ENCODE assay signal across 10 mouse cellular contexts in genomic region chr3:133271887-133272286, GRCm38 (mm10). TPM values are rescaled to one million over a fixed set of nuclear protein-coding genes. Genes with fewer than 3 reads are reported as not detected.
DNase-seq lines count a peak whose midpoint lies in the region; ATAC-seq lines count a peak whose summit lies in the region.
"Had no signal": no experiment of that assay in that cellular context is flagged by ENCODE, and none has a peak within 500 bp of the region (broad histone marks: within the 10 kb centered on the region; RNA-seq: fewer than 3 reads in every experiment).

No protein-coding gene starts in this region.

- ATAC-seq in kidney, embryonic 16.5 days (ENCODE audit: low FRiP score, low TSS enrichment): no peak
- ATAC-seq in activated CD4-positive, CD25-positive, alpha-beta regulatory T cell, adult 4 months: no peak

- H3K4me2 ChIP-seq in kidney, embryonic 16.5 days (replicated peaks; ENCODE audit: low read depth, low read length): no peak overlapping the region

- no peak overlapping the region for H3K9ac ChIP-seq in kidney, embryonic 16.5 days (replicated peaks; ENCODE audit: low read length)

- H3K36me3 ChIP-seq in kidney, embryonic 16.5 days (ENCODE audit: insufficient read depth, low read length): no peaks in the 10 kb centered on the region

- DNase-seq in kidney, adult 18-20 months: peak; percentile 80
- DNase-seq in ZHBTc4 (ENCODE audit: low read depth, low spot score): peak; percentile 77
- peak; percentile 83 for DNase-seq in embryo, embryonic 10 days (ENCODE audit: low spot score)
- peak; percentile 65 for DNase-seq in induced T-regulatory cell, adult 2 months (ENCODE audit: low read depth)
- peak; percentile 76 for DNase-seq in left cerebral cortex, postnatal 4 days
- DNase-seq in retina, postnatal 7 days (ENCODE audit: low read depth, low spot score): peak; percentile 47

- intact Hi-C loops in left cerebral cortex, postnatal 4 days (cut with DNase I): loop anchor here (10.0 kb wide), 1 partner anchor 137 kb away; no protein-coding TSS in a partner anchor

- H3K4me1 ChIP-seq in kidney, embryonic 16.5 days (ENCODE audit: insufficient read depth, low read length): no peaks in the 10 kb centered on the region

- H3K27ac ChIP-seq in kidney, embryonic 16.5 days (ENCODE audit: low read length): no peak overlapping the region

- H3K4me3 ChIP-seq in kidney, embryonic 16.5 days (ENCODE audit: low read length): no peak overlapping the region
- H3K4me3 ChIP-seq: erythroblast, embryonic 14.5 days had no signal

- H3K27me3 ChIP-seq in kidney, embryonic 16.5 days (ENCODE audit: insufficient read depth, low read length): no peaks in the 10 kb centered on the region

- WGBS in kidney, embryonic 16.5 days: 14% methylated on average over 3 of the region's 3 CpGs

- 0 out of 2 replicates have a peak, but pooled peaks cover 6% of the 10 kb centered on the region for H3K9me3 ChIP-seq in kidney, embryonic 16.5 days (ENCODE audit: low read length)

RNA-seq across cellular contexts. Expression of gene Arhgef38, which starts 37.1 kb away (rescaled TPM):
- polyA plus RNA-seq in kidney, embryonic 16.5 days (2015; fragmentation: Nextera tagmentation; extraction: Ambion mirVana): 6.5 and 8.2 TPM in 2 replicates
- under 1 TPM; 0.10 to 0.14 TPM for total RNA-seq in left cerebral cortex, postnatal 4 days (2021)
- not detected for polyA plus RNA-seq in activated CD4-positive, CD25-positive, alpha-beta regulatory T cell, adult 4 months (2017; shearing (Covaris generic))
- total RNA-seq: neutrophil, adult 5-6 weeks had no signal
- polyA plus RNA-seq: erythroblast, embryonic 14.5 days had no signal

RNA-seq across cellular contexts. Expression of gene Ppa2, which starts 38.0 kb away (rescaled TPM):
- polyA plus RNA-seq in kidney, embryonic 16.5 days (2015; fragmentation: Nextera tagmentation; extraction: Ambion mirVana): 110 and 114 TPM in 2 replicates
- 10 to 100 TPM; 44.9 to 51.5 TPM for total RNA-seq in left cerebral cortex, postnatal 4 days (2021)
- 10 to 100 TPM; 22.9 to 24.4 TPM for polyA plus RNA-seq in activated CD4-positive, CD25-positive, alpha-beta regulatory T cell, adult 4 months (2017; shearing (Covaris generic))
